Mouse (Mus musculus): ENCODE measurements around the gene Olfr412.

Olfr412 gene

DNA sequence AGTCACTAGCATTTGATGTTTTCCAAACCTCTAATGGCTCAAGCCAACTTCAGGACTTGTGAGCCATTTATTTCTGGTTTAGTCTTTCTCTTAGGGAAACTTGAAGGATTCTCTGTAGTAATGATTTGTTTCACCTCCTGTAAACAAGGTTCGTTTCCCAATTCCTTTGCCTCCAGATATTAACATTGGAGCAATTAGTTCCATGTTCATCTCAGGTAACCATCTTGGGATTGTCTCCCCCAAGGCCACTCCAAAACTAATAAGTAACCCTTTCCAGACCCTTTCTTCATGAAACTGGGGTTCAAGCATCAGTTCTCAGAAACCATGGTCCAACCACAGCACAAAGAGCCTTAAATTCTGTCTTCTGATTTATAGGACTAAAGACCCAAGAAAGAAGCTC lies at the start of gene Olfr412:
Gene Olfr412 (plus strand): TSS at position 301 of the 400 bp plus-strand sequence.
- DNase-seq = no peak

- no peak for DNase-seq
Observed at GRCm38 (mm10) chr11:74326044-74326443, 35.8 kb upstream of the Olfr412 start.

DNA sequence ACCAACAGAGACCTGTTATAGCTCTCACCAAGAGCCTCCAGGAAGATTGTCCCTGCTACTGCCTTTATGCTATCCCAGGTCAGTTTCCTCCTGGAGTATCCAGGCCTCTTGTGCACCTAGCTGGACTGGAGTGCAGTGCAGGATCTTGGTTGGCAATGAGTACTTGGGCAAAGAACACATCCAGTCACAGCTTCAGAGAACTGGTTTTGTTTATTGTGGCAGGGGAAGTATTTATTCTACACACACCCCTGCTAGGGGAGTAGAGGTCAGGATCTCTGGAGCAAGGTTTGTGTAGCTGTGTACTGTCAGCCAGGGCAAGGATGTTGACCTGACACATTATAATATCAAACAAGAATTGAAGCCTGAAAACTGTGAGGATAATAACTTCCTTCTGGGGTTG lies 33.1 kb upstream of the Olfr412 start:
- DNase-seq = no peak

DNA sequence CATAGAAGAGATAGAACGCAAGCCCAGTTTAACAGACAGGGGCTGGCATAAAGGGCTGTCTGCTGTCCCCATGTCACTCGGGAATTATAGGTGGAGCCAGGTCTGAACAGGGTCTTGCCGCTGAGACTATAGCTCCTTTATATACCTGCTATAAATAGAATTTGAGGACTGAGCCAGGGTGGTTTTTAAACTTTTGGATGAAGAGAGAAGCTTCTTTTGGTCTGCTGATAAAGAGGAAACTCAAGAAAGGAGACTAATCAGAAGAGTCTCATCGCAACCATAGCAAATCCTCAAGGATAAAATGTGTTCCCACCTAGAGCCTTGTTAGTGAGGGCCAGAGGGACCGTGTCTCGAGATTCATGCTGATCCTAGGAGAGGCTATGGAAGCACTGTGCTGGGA lies 23.9 kb upstream of the Olfr412 start, which contains the start of gene Olfr410:
Gene Olfr410 (minus strand): TSS at position 101 of the 400 bp plus-strand sequence.
- no peak for DNase-seq

DNA sequence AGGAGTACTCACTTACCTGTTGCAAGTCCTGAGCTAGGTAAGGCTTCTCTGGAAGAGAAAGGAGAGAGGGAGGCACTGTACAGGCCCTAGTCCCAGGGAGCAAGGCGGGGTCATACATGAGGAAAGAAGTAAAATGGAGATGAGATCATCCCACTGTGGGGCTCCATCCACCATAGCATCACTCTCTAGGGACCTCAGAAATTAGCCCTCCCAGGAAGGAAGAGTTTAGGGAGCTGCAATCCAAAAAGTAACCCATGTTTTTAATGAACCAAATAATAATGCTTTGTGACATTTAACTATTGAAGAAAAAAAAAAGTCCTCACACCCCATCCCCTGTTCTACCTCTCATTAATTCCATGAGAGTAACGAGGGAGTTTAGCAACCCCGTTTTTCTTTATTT lies 9.3 kb upstream of the Olfr412 start, which contains the start of gene Olfr411:
Gene Olfr411 (minus strand): TSS at position 101 of the 400 bp plus-strand sequence.
- DNase-seq = no peak

DNA sequence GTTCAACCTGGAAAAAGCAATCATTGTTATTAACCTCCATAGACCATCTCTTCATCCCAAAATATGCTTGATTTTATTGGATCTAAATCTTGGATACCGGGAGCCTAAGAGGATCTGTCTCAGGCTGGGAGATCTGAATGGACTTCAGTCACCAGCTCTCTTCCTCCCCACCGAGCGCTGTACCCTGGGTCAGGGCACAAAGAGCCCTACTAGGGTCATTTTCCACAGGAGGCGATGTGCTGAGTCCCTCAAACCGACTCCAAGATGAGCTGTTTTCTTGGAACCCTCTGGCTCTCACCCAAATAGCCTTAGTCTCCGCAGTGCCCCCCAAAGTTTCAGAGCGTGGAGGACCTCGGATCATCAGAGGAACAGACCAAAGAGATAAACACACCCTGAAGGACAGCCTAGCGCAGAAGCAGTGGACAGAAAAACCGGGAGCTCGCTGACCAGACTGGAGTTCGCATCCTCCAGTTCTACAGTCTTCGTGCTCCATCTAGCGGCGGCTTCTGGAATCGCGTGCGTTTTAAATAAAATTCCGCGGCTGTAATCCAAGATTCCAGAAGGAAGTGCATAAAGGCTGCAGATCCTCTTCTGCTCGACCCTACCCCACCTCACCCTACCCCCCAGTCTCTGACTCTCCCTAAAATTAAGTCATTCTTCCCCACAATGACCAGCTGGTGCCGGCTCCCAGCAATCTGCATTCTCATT lies 9.7 kb downstream of the Olfr412 start:
- peak; percentile 82 to 86 for DNase-seq

GRCm38 (mm10) chr11:74376847-74377246 lies 15.0 kb downstream of the Olfr412 start:
- peak; percentile 48 to 75 for DNase-seq

DNA sequence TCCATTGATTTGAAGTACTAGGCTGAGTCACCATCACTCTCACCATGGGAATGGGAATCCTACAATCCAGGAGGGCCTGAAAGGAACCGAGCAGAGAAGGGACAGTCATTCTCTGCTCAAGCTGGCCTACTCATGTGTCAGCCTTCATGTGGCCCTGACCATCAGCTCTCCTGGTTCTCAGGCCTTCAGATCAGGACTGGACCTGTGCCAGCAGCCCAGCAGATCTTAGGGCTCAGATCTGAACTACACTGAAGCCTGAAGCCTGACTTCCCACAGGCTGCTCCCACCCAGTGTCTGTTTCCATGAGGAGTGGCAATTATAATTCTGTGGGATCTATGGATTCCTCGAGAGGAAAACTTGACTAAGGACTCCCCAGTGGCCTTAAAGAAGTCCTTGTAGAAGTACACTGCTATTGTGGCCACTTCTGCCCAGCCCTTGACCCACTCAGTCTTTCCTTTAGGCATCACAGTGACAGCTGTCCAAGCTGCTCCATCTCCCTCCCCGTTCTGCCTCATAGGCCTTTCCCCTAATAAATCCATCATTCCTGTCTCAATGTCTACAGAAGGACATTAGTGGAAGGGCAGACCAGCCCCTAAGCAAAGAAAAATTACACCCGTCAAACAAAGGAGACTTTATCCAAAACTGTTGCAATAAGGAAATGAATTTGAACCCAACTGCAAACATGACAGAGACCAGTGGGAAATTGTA lies 17.5 kb downstream of the Olfr412 start:
- DNase-seq = peak in 1 of 2 experiments; percentile 31

- DNase-seq = no peak
Observed at GRCm38 (mm10) chr11:74385674-74386073, 23.8 kb downstream of the Olfr412 start.

DNA sequence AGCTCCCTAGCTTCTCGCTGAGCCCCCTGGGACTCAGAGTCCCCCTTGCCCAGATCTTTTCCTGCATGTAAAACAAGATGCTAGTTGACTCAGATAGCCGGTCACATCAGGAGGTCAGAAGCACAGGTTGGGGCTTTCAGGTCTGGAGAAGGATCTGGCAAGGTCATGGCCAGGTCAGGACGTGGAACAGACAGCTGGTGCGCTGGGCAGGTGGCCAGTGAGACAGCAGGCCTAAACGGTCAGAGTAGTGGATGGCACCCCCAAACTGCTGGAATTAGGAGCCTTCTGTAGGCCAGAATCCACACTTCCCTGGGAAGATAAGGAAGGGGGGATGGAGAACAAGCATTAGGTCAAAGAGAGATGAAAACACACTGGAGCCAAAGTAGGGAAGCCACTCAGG lies 25.3 kb downstream of the Olfr412 start:
- DNase-seq = peak in 1 of 2 experiments; percentile 38

GRCm38 (mm10) chr11:74391899-74392298 lies 30.0 kb downstream of the Olfr412 start:
- no peak for DNase-seq

DNA sequence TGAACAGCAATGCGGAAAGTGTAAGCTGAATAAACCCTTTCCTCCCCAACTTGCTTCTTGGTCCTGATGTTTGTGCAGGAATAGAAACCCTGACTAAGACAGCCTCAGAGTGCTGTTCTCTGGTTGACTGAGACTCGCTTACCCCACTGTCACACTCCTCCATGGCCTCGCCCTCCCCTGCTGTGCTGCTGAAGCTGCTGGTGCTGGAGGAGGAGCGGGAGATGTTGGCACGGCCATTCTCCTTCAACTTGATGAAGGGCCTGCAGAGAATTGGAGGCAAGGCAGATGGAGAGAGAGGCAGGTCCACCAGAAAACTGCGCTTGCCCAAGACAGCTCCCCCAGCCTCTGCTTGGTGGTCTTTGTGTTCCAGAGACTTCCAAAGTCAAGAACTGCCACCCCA lies 31.0 kb downstream of the Olfr412 start:
- no peak for DNase-seq

DNA sequence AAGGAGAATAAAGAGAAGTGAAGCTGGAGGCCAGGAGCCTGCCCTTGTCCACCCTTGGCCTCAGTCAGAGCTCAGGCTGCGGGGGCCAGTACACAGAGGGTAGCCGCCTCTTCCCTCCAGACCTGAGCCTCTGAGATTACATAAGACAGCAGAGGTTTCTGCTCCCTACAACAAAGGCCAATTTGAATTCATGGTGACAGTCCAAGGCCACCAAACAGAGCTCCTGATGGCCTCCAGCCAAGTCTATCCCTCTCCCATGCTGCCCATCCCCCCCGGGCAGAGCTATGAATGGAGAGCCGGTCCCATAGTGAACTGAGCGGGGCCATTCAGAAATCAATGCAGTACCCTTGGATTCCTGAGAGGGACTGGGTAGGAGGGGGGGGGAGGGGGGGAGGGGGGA lies 31.6 kb downstream of the Olfr412 start:
- DNase-seq = no peak

DNA sequence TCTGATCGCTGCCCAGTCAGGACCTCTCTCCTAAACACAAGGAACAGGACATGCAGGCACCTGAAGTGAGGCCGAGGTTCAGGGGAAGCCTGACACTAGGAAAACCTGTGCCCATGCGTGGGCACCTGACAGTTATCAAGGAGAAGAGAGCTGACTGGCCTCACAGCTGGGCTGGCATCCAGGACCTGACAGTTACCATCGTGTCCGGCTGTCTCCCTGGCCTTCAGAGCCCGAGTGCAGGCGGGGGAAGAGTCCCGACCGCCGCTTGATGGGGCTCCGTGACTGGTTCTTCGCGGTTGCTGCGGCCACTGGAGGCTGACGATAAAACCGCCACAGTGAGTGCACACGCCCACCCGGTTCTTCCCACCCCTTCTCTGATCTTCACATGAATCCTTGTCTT lies 33.7 kb downstream of the Olfr412 start:
- no peak for DNase-seq

DNA sequence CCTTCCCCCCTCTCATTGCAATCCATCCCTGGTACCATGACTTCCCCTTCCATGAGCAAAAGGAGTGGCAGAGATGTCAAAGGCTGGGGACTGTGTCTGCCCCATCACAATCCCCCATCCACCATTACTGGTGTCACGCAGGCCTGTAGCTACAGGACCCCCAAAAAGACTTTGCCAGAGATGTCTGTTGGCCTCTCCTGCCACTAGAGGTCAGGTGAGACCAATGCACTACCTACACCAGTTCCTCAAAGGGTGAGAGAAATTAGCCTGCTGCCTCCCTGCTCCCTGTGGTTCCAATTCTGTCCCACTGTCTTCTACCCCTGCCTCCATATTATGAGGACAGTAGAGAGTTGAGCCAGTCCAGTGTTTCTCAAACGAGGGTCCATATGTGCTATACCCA lies 40.3 kb downstream of the Olfr412 start:
- no peak for DNase-seq

DNA sequence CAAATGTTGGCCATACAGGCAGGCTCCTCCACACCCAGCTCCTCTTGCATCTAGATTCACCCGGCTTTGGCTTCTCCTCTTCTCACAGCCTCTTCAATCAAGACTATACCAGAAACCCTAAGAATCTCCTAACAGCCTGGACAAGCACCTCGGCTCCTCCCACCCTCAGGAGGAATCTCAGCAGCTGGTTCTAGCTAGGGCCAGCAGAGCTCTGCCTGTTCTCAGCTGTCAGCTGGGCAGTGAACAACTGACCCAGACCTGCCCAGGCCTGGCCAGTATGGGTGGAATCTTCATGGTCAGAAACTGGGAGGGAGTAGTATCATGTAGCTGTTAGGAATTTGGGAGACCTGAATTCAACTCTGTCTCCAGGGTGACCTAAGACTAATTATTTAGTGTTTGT lies 42.3 kb downstream of the Olfr412 start:
- DNase-seq = no peak

GRCm38 (mm10) chr11:74405201-74405600 lies 43.3 kb downstream of the Olfr412 start:
- no peak for DNase-seq

DNA sequence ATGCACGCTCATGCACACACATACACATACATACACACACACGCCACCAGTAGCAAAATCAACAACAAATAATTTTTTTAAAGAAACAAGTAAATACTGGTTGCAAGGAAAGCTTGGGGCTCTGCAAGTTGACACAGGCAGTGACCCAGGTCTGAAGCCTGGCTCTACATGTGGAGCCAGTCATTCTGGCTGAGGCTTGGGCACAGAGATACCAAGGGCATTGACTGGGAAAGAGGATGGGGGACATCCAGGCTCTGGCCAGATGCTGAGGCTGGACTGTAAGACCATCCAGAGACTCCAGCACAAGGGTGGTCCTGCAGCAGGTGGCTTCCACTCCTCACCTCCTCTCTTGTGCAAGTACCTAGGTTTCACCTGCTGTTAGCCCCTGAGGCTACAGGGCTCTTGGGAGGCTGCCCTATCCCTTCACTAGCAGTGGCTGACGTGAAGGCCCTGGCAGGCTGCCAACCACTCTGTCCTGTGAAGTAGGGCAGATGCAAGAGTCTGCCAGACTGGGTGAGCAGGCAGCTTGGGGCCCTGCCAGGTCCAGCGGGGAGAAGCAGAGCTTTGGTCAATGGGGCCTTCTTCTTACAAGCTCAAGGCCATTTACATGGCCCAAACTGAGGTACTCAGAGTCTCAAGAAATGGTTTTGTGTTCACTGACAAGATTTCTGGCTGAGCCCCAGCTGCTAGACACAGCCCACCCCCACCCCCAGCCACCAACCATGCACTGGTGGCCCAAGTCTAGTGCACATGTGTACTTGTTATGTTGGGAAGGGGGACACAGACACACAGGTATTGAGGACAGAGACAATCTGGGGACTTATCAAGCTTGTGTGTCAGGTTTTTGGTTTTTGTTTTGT lies 46.9 kb downstream of the Olfr412 start:
- peak; percentile 76 to 90 for DNase-seq

- DNase-seq = no peak
Observed at GRCm38 (mm10) chr11:74409447-74409754, 47.5 kb downstream of the Olfr412 start.

DNA sequence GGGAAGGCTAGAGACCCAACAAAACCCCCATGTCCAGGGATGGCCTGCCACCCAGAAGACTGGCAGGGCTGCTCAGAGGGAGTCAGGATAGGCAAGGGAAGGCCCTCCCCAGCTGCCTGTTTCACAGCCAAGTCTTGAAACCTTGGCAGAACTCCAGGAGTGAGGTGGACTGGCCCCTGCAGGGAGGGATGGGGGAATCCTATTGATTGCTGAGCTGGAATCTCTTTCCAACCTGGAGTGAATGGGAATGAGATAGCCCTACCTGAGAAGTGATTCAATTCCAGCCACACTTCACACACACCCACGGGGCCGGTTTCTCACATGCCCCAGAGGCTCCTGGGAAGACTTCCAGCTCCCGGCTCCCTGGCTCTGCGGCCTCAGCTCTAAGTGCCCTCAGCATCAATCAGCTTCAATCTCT lies 47.9 kb downstream of the Olfr412 start:
- DNase-seq = peak; percentile 43 to 62

DNA sequence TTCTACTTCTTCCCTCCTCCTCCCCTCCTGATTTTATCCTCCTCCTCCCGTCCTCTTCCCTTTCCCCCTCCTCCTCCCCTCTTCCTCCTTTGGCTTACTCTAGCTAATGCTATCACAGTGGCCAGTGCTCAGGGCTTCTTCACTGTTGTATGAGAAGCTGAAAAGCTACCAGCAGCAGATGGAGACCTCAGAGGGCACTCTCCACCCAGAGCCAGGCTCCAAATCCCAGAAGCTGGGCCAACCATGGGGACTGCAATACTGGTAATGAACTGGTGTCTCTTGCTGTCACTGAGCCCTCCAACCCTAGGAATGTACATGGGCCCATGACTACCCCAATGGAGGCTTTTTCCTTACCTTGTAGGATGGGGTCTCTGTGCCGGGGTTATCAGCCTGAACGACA lies 50.1 kb downstream of the Olfr412 start:
- no peak for DNase-seq

GRCm38 (mm10) chr11:74412462-74412861 lies 50.6 kb downstream of the Olfr412 start:
- no peak for DNase-seq

DNA sequence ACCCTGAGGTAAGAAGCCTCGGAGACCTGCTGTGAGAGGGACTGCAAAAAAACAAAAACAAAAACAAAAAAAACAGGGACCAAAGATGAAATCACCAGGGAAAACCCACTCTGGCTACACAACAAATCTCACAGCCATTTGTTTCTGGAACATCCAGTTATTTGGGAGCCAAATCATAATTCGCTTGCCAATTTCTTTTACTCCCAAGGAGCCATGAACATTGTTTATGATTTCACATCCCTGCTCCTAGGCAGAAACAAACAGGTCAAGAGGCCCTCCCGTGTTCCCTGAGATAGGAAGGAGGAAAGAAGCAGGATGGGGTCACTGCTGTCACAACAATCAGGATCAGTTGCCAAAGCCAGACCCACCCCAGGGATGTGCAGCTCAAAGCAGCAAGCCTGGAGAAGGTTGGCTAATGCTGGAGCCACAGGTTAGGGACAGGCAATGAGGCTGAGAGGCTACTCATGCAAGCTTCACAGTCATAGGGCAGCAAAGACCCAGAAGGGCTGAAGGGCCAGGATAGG lies 51.6 kb downstream of the Olfr412 start:
- no peak for DNase-seq
